In genomic region chr9:40974042-40974801, GRCm38 (mm10) we compare ENCODE assay signal across 31 mouse cellular contexts. TPM values are rescaled to one million over a fixed set of nuclear protein-coding genes. Genes with fewer than 3 reads are reported as not detected.
DNase-seq lines count a peak whose midpoint lies in the region; ATAC-seq and TF ChIP-seq lines count a peak whose summit lies in the region.
"Had no signal": no experiment of that assay in that cellular context is flagged by ENCODE, and none has a peak within 500 bp of the region (broad histone marks: within the 10 kb centered on the region; RNA-seq: fewer than 3 reads in every experiment).

No protein-coding gene starts in this region.

- intact Hi-C loops in left cerebral cortex, adult 2 months (cut with DNase I), result no loop called here

- H3K4me3 ChIP-seq in left cerebral cortex, adult 2 months, result no peak overlapping the region
- H3K4me3 ChIP-seq: embryonic facial prominence, embryonic 10.5 days; embryonic facial prominence, embryonic 15.5 days; forebrain, embryonic 12.5 days; hindbrain, embryonic 13.5 days; lung, embryonic 15.5 days; megakaryocyte, embryonic 14.5 days; midbrain, embryonic 12.5 days; myocyte; neural tube, embryonic 13.5 days; stomach, embryonic 15.5 days had no signal

- TF ChIP-seq CTCF in left cerebral cortex, adult 2 months (IDR thresholded peaks at IDR 0.05), result no peak

- H3K27ac ChIP-seq in left cerebral cortex, adult 2 months, result 0 out of 2 replicates have a peak overlapping the region, but pooled peaks have one; percentile 1
- H3K27ac ChIP-seq: embryonic facial prominence, embryonic 10.5 days; embryonic facial prominence, embryonic 15.5 days; forebrain, embryonic 12.5 days; hindbrain, embryonic 13.5 days; lung, embryonic 15.5 days; midbrain, embryonic 12.5 days; neural tube, embryonic 13.5 days; stomach, embryonic 15.5 days had no signal

- peak; percentile 78 for ATAC-seq in granulocyte monocyte progenitor cell, adult 5-6 weeks (replicated peaks; ENCODE audit: poor library complexity, severe bottlenecking)
- ATAC-seq: CD4-positive, CD25-positive, alpha-beta regulatory T cell, adult 4 months; forebrain, postnatal 0 days; intestine, postnatal 0 days had no signal

- DNase-seq in left cerebral cortex, adult 2 months (ENCODE audit: extremely low spot score in 1 of 2, low spot score in 2 of 2), result peak; percentile 19 to 20
- no peak for DNase-seq in left cerebral cortex, adult 11 months (ENCODE audit: low spot score)
- peak; percentile 33 to 35 for DNase-seq in right cerebral cortex, adult 2 months (ENCODE audit: low spot score in 2 of 2)
- no peak for DNase-seq in right cerebral cortex, postnatal 4 days
- DNase-seq in telencephalon, adult 2 months (ENCODE audit: low read depth, low spot score), result peak; percentile 48
- DNase-seq in thymus, postnatal 25 days, result no peak
- DNase-seq: adrenal gland, postnatal 14 days; cerebellum, adult 2 months; cerebellum, postnatal 14 days; forebrain, postnatal 0 days; gastrocnemius, postnatal 14 days; heart, adult 18-20 months; heart, postnatal 4 days; kidney, adult 9 months; kidney, postnatal 10 days; liver; thymus, adult 2 months had no signal

RNA-seq across cellular contexts. Expression of gene Jhy, which starts 10.3 kb away (rescaled TPM):
- under 1 TPM; 0.61 to 0.68 TPM for total RNA-seq in left cerebral cortex, adult 2 months (2021)
- total RNA-seq in granulocyte monocyte progenitor cell, adult 5-6 weeks (2014; fragmentation: Nextera tagmentation), result not detected in 2 replicates
- total RNA-seq in granulocyte monocyte progenitor cell, adult 5-6 weeks (2017), result not detected in 2 replicates
- total RNA-seq: adrenal gland, postnatal 14 days; gastrocnemius, postnatal 14 days; heart, adult 18-20 months; heart, postnatal 4 days had no signal

RNA-seq across cellular contexts. Expression of gene Crtam, which starts 30.2 kb away (rescaled TPM):
- total RNA-seq in left cerebral cortex, adult 2 months (2021), result under 1 TPM in 1 of 2 experiments, not detected in 1; 0.18 TPM
- not detected in 2 replicates for total RNA-seq in granulocyte monocyte progenitor cell, adult 5-6 weeks (2014; fragmentation: Nextera tagmentation)
- 0.10 TPM in 1 of 2 replicates, not detected in the other for total RNA-seq in granulocyte monocyte progenitor cell, adult 5-6 weeks (2017)
- total RNA-seq: adrenal gland, postnatal 14 days; gastrocnemius, postnatal 14 days; left cerebral cortex, adult 18-20 months had no signal

Comparison
In these comparisons a context has a peak if more than half of its experiments do, and no peak if none do; other contexts are left out.
1. DNase-seq: peak in left cerebral cortex, adult 2 months (2 of 2), right cerebral cortex, adult 2 months (2 of 2) and telencephalon, adult 2 months (single experiment); none in left cerebral cortex, adult 11 months (single experiment), right cerebral cortex, postnatal 4 days (single experiment) and thymus, postnatal 25 days (single experiment).